Mouse (Mus musculus): ENCODE measurements at regions not wholly inside any gene's neighbourhood (a gene's known extent, or its start where the extent isn't known, plus 50 kb on each side); places are given as distances from the start of the nearest gene placed in this dataset.

- TF ChIP-seq CTCF (IDR thresholded peaks at IDR 0.05; ENCODE audit: extremely low read depth, insufficient read depth, insufficient read length, insufficient replicate concordance) (no peak), POLR2A (IDR thresholded peaks at IDR 0.05; ENCODE audit: low read depth, low read length) (no peak)
- H3K27ac ChIP-seq (ENCODE audit: insufficient read depth, low read length) = no peak overlapping the region
- DNase-seq (ENCODE audit: low read depth in 1 of 2, low spot score in 2 of 2) = no peak
- no peaks in the 10 kb centered on the region for H3K4me1 ChIP-seq (ENCODE audit: control insufficient read depth, insufficient read depth, insufficient read length)
- H3K4me3 ChIP-seq (ENCODE audit: extremely low read depth, insufficient read depth, insufficient read length) = no peak overlapping the region
- H3K27me3 ChIP-seq (ENCODE audit: control insufficient read depth, insufficient read depth, low read length) = no peaks in the 10 kb centered on the region
- no peaks in the 10 kb centered on the region for H3K36me3 ChIP-seq (ENCODE audit: control insufficient read depth, insufficient read depth, low read length)
- WGBS = 41% methylated on average over 5 of the region's 5 CpGs
Measured at GRCm38 (mm10) chr3:35027898-35028297, 377.7 kb downstream of the Sox2 start.

GRCm38 (mm10) chr3:35029924-35030323 lies 379.7 kb downstream of the Sox2 start:
- WGBS = 88% methylated on average over 8 of the region's 8 CpGs
- no peaks in the 10 kb centered on the region for H3K27me3 ChIP-seq (ENCODE audit: control insufficient read depth, insufficient read depth, low read length)
- H3K27ac ChIP-seq (ENCODE audit: insufficient read depth, low read length) = no peak overlapping the region
- H3K4me1 ChIP-seq (ENCODE audit: control insufficient read depth, insufficient read depth, insufficient read length) = no peaks in the 10 kb centered on the region
- H3K36me3 ChIP-seq (ENCODE audit: control insufficient read depth, insufficient read depth, low read length) = no peaks in the 10 kb centered on the region
- no peak for DNase-seq (ENCODE audit: low read depth in 1 of 2, low spot score in 2 of 2)
- no peak for TF ChIP-seq POLR2A (IDR thresholded peaks at IDR 0.05; ENCODE audit: low read depth, low read length)
- no peak for TF ChIP-seq CTCF (IDR thresholded peaks at IDR 0.05; ENCODE audit: extremely low read depth, insufficient read depth, insufficient read length, insufficient replicate concordance)
- H3K4me3 ChIP-seq (ENCODE audit: extremely low read depth, insufficient read depth, insufficient read length) = no peak overlapping the region

GRCm38 (mm10) chr3:35033587-35033986 lies 383.4 kb downstream of the Sox2 start:
- no peak for TF ChIP-seq POLR2A (IDR thresholded peaks at IDR 0.05; ENCODE audit: low read depth, low read length)
- no peak for TF ChIP-seq CTCF (IDR thresholded peaks at IDR 0.05; ENCODE audit: extremely low read depth, insufficient read depth, insufficient read length, insufficient replicate concordance)
- no peak overlapping the region for H3K4me3 ChIP-seq (ENCODE audit: extremely low read depth, insufficient read depth, insufficient read length)

GRCm38 (mm10) chr3:35035234-35035633 lies 385.0 kb downstream of the Sox2 start:
- Histone ChIP-seq H3K27me3 (ENCODE audit: control insufficient read depth, insufficient read depth, low read length) (no peaks in the 10 kb centered on the region), H3K36me3 (ENCODE audit: control insufficient read depth, insufficient read depth, low read length) (no peaks in the 10 kb centered on the region), H3K4me1 (ENCODE audit: control insufficient read depth, insufficient read depth, insufficient read length) (no peaks in the 10 kb centered on the region), H3K4me3 (ENCODE audit: extremely low read depth, insufficient read depth, insufficient read length) (no peak overlapping the region), H3K27ac (ENCODE audit: insufficient read depth, low read length) (no peak overlapping the region)
- WGBS = 93% methylated on average over 7 of the region's 7 CpGs
- no peak for TF ChIP-seq POLR2A (IDR thresholded peaks at IDR 0.05; ENCODE audit: low read depth, low read length)
- no peak for TF ChIP-seq CTCF (IDR thresholded peaks at IDR 0.05; ENCODE audit: extremely low read depth, insufficient read depth, insufficient read length, insufficient replicate concordance)
- DNase-seq (ENCODE audit: low read depth in 1 of 2, low spot score in 2 of 2) = no peak

More at GRCm38 (mm10) chr3:35033587-35033986, 383.4 kb downstream of the Sox2 start:
- Histone ChIP-seq H3K4me1 (ENCODE audit: control insufficient read depth, insufficient read depth, insufficient read length) (no peaks in the 10 kb centered on the region), H3K27ac (ENCODE audit: insufficient read depth, low read length) (no peak overlapping the region), H3K36me3 (ENCODE audit: control insufficient read depth, insufficient read depth, low read length) (no peaks in the 10 kb centered on the region), H3K27me3 (ENCODE audit: control insufficient read depth, insufficient read depth, low read length) (no peaks in the 10 kb centered on the region)
- WGBS = 92% methylated on average over 8 of the region's 8 CpGs
- DNase-seq (ENCODE audit: low read depth in 1 of 2, low spot score in 2 of 2) = no peak

- Histone ChIP-seq H3K36me3 (ENCODE audit: control insufficient read depth, insufficient read depth, low read length) (no peaks in the 10 kb centered on the region), H3K27me3 (ENCODE audit: control insufficient read depth, insufficient read depth, low read length) (no peaks in the 10 kb centered on the region), H3K4me1 (ENCODE audit: control insufficient read depth, insufficient read depth, insufficient read length) (no peaks in the 10 kb centered on the region), H3K4me3 (ENCODE audit: extremely low read depth, insufficient read depth, insufficient read length) (no peak overlapping the region), H3K27ac (ENCODE audit: insufficient read depth, low read length) (no peak overlapping the region)
- 88% methylated on average over 2 of the region's 2 CpGs for WGBS
- no peak for DNase-seq (ENCODE audit: low read depth in 1 of 2, low spot score in 2 of 2)
- no peak for TF ChIP-seq CTCF (IDR thresholded peaks at IDR 0.05; ENCODE audit: extremely low read depth, insufficient read depth, insufficient read length, insufficient replicate concordance)
- TF ChIP-seq POLR2A (IDR thresholded peaks at IDR 0.05; ENCODE audit: low read depth, low read length) = no peak
Measured at GRCm38 (mm10) chr3:35043705-35044104, 393.5 kb downstream of the Sox2 start.

- DNase-seq (ENCODE audit: low read depth in 1 of 2, low spot score in 2 of 2) = no peak
- TF ChIP-seq POLR2A (IDR thresholded peaks at IDR 0.05; ENCODE audit: low read depth, low read length) (no peak), CTCF (IDR thresholded peaks at IDR 0.05; ENCODE audit: extremely low read depth, insufficient read depth, insufficient read length, insufficient replicate concordance) (no peak)
- Histone ChIP-seq H3K36me3 (ENCODE audit: control insufficient read depth, insufficient read depth, low read length) (no peaks in the 10 kb centered on the region), H3K27ac (ENCODE audit: insufficient read depth, low read length) (no peak overlapping the region), H3K4me1 (ENCODE audit: control insufficient read depth, insufficient read depth, insufficient read length) (no peaks in the 10 kb centered on the region), H3K27me3 (ENCODE audit: control insufficient read depth, insufficient read depth, low read length) (no peaks in the 10 kb centered on the region), H3K4me3 (ENCODE audit: extremely low read depth, insufficient read depth, insufficient read length) (no peak overlapping the region)
- 50% methylated on average over 4 of the region's 4 CpGs for WGBS
Measured at GRCm38 (mm10) chr3:35059438-35059837, 409.2 kb downstream of the Sox2 start.

- Histone ChIP-seq H3K27me3 (ENCODE audit: control insufficient read depth, insufficient read depth, low read length) (no peaks in the 10 kb centered on the region), H3K36me3 (ENCODE audit: control insufficient read depth, insufficient read depth, low read length) (no peaks in the 10 kb centered on the region), H3K4me3 (ENCODE audit: extremely low read depth, insufficient read depth, insufficient read length) (no peak overlapping the region), H3K4me1 (ENCODE audit: control insufficient read depth, insufficient read depth, insufficient read length) (no peaks in the 10 kb centered on the region), H3K27ac (ENCODE audit: insufficient read depth, low read length) (no peak overlapping the region)
- TF ChIP-seq CTCF (IDR thresholded peaks at IDR 0.05; ENCODE audit: extremely low read depth, insufficient read depth, insufficient read length, insufficient replicate concordance) = no peak
- TF ChIP-seq POLR2A (IDR thresholded peaks at IDR 0.05; ENCODE audit: low read depth, low read length) = no peak
- no peak for DNase-seq (ENCODE audit: low read depth in 1 of 2, low spot score in 2 of 2)
- WGBS = 67% methylated on average over 10 of the region's 10 CpGs
Measured at GRCm38 (mm10) chr3:35060042-35060441, 409.8 kb downstream of the Sox2 start.

All from spleen, adult 2 months (tissue).